Mouse (Mus musculus) T-helper 1 cell (primary cell): ENCODE data around the gene Nfkbib.

ENCODE experiments used
- in situ Hi-C: fragments of 300-600 bp; cut with MboI, MseI; formaldehyde crosslinking; loops from one replicate; pipeline ENCODE4 v1.15.1; 2025; ENCODE audit warnings: high pct_unique_total_duplicates

Gene Nfkbib

GRCm38 (mm10) chr7:28719650-28720049, 47.7 kb downstream of the Nfkbib start:
- in situ Hi-C loops, result no loop called here

- in situ Hi-C loops, result no loop called here
These were observed 48.2 kb downstream of the Nfkbib start for GRCm38 (mm10) chr7:28719159-28719558.

GRCm38 (mm10) chr7:28717726-28718125, 49.6 kb downstream of the Nfkbib start:
- in situ Hi-C loops, result no loop called here

GRCm38 (mm10) chr7:28716590-28717281, 50.6 kb downstream of the Nfkbib start, which contains the start of gene Fbxo17:
Gene Fbxo17, plus strand, starts transcription at chr7:28716804.
- in situ Hi-C loops, result no loop called here

DNA sequence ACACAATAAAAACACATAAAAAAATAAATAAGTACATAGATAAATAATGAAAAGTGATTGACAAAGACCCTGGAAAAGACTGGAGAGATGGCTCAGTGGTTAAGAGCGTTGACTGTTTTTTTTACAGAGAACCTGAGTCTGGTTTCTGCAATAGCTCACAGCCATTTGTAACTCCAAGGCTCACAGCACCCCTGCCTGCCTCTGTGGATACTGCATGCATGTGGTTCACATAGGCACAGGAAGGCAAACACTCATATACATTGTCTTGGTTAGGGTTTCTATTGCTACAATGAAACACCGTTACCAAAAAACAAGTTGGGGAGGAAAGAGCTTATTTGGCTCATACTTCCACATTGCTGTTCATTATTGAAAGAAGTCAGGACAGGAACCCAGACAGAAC, 51.7 kb downstream of the Nfkbib start:
- in situ Hi-C loops, result no loop called here

DNA sequence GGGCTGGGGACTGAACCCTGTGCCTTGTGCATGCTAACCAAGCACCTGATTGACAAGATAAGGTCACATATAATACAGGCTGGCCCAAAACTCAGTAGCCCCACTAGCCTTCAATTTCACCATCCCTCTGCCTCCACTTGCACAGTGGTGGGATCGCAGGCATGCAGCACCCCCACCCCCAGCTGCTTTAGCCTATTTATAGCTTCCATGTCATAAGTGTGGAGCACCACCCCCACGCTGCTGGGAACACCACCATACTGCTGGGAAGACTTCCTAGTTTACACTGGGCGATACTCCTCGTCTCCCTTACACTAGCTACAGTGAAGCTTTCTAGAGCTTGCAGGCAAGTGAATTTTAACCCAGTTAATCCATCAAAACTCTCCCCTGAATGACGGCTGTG, 52.6 kb downstream of the Nfkbib start:
- in situ Hi-C loops, result no loop called here

- in situ Hi-C loops, result no loop called here
These were observed 56.4 kb downstream of the Nfkbib start for GRCm38 (mm10) chr7:28710962-28711361.

GRCm38 (mm10) chr7:28709454-28709853, 57.9 kb downstream of the Nfkbib start:
- in situ Hi-C loops, result no loop called here
